Mouse (Mus musculus) ES-E14 (cell line): ENCODE data around the gene Zfp385c. TPM values are rescaled to one million over a fixed set of nuclear protein-coding genes. Genes with fewer than 3 reads are reported as not detected.
A peak's percentile ranks its signal among the peaks of the same experiment; 100 is the strongest.

Experiments used
- DNase-seq: peaks from one replicate; pipeline ENCODE4 v3.0.0-alpha.2; 2013; ENCODE audit warnings: low read depth, low spot score
- H3K27ac ChIP-seq: 2 replicates; pipeline ENCODE4 v1.5.1; 2012; ENCODE audit warnings: low read depth, mild to moderate bottlenecking, low read length, moderate library complexity, mixed read lengths; ENCODE audit not compliant: poor library complexity, insufficient read depth, severe bottlenecking
- H3K36me3 ChIP-seq: 2 replicates; pipeline ENCODE4 v1.6.1; 2012; ENCODE audit warnings: mild to moderate bottlenecking, low read length, moderate library complexity, mixed read lengths; ENCODE audit not compliant: control insufficient read depth, poor library complexity, insufficient read depth, severe bottlenecking
- H3K4me1 ChIP-seq, 2 experiments: fragments of 150-350 bp in 1 of 2; sonication (generic) in 1 of 2; 2 replicates each; pipeline ENCODE4 v1.6.1; 2012; ENCODE audit warnings: low read length in 2 of 2, mild to moderate bottlenecking in 1 of 2, mixed read lengths in 1 of 2; ENCODE audit not compliant: control insufficient read depth in 2 of 2, insufficient read depth in 2 of 2, poor library complexity in 1 of 2
- H3K4me3 ChIP-seq, 2 experiments: fragments of 150-350 bp in 1 of 2; sonication (generic) in 1 of 2; 2 replicates each; pipeline ENCODE4 v1.5.1; 2012; ENCODE audit warnings: low read length in 2 of 2, low read depth in 1 of 2, mild to moderate bottlenecking in 1 of 2, mixed read lengths in 1 of 2; ENCODE audit not compliant: insufficient read depth in 1 of 2, poor library complexity in 1 of 2, severe bottlenecking in 1 of 2
- H3K9ac ChIP-seq: 2 replicates; pipeline ENCODE4 v1.6.1; 2012; ENCODE audit warnings: low read depth, mild to moderate bottlenecking, low read length, mixed read lengths; ENCODE audit not compliant: poor library complexity, insufficient read depth, severe bottlenecking
- H3K9me3 ChIP-seq: fragments of 150-350 bp; sonication (generic); 2 replicates; pipeline ENCODE4 v1.6.1; 2012; ENCODE audit warnings: low read depth, mild to moderate bottlenecking, low read length; ENCODE audit not compliant: control insufficient read depth, insufficient read depth
- CHD2 ChIP-seq: IDR thresholded peaks from 2 replicates; pipeline ENCODE4 v1.6.1; 2014; ENCODE audit warnings: mild to moderate bottlenecking, low read depth, low read length, inconsistent platforms
- HCFC1 ChIP-seq: IDR thresholded peaks from 2 replicates; pipeline ENCODE4 v1.6.1; 2012; ENCODE audit warnings: low read length, inconsistent platforms, borderline replicate concordance; ENCODE audit not compliant: insufficient read depth
- MAFK ChIP-seq: IDR thresholded peaks from 2 replicates; pipeline ENCODE4 v1.6.1; 2014; ENCODE audit warnings: mild to moderate bottlenecking, low read depth, low read length, inconsistent platforms; ENCODE audit not compliant: insufficient read depth
- ZC3H11A ChIP-seq: IDR thresholded peaks from 2 replicates; pipeline ENCODE4 v1.6.1; 2012; ENCODE audit warnings: low read depth, mild to moderate bottlenecking, inconsistent platforms, low read length, borderline replicate concordance
- ZNF384 ChIP-seq: IDR thresholded peaks from 2 replicates; pipeline ENCODE4 v1.6.1; 2012; ENCODE audit warnings: low read depth, low read length, inconsistent platforms
- in situ Hi-C, 2 experiments: fragments of 600-800 bp; cut with MboI; formaldehyde crosslinking; loops; one replicate each; pipeline ENCODE4 v1.15.1; 2025; ENCODE audit warnings: low sequenced_read_pairs in 2 of 2, inconsistent platforms in 1 of 2; ENCODE audit not compliant: unreplicated experiment in 2 of 2
- total RNA-seq: library from RNA; depleted of rRNA; stranded (reverse); fragments of 300-350 nt; gene quantifications from 2 replicates; pipeline ENCODE4 v1.2.3, GENCODE M21; 2012

The Zfp385c gene
- total RNA-seq, 1 experiment = 0.09 TPM

DNA sequence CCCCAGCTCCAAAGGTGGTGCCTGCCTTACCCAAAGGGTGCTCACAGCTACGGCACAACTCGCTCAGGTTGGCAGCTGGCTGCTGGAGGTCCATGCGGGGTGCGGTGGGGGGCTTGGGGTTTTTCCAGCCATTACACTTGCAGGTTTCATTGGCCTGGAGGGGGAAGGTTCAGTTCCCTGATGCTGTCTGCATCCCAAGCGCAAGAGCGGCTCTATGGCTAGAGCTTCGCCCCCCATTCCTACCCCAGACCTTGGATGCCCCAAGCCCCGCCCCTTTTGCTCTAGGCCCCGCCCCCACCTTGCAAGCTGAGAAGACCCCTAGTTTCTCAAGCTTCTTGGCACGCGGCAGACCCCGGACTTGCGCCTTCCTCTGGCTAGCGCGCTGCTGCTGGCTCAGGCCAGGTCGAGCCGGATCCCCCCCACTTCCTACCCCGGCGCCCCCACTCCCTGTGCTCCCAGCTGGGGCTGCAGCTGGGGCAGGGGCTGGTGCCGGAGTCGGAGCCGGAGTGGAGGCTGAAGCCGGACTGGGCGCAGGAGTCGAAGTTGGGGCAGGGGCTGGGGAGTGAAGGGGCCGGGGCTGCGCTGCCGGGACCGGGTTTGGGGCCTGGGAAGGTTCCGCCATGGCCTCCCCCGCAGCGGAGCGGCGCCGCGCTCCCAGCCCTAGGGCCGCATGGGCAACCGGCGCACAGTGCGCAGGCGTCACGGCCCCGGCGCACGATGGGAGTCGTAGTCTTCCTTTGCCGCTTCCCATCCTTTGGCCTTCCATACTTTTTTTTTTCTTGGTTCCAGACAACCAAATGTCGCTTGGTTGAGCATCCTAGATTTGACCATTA is 19.7 kb upstream of the Zfp385c start, which contains the start of gene Kat2a:
Gene Kat2a (minus strand): TSS at position 683 of the 833 bp plus-strand sequence.
- peak; percentile 71 for DNase-seq
- Histone ChIP-seq H3K27ac (peak within 1 kb of the TSS; percentile 84), H3K9ac (peak within 1 kb of the TSS; percentile 90), H3K4me3 (peak within 1 kb of the TSS; percentile 85 to 94), H3K36me3 (peaks cover 46% of the 10 kb centered on the region), H3K4me1 (peaks cover 2 to 12% of the 10 kb centered on the region in 2 experiments; a peak in 3 of 4 replicates), H3K9me3 (no peaks in the 10 kb centered on the region)
- TF ChIP-seq CHD2 (no peak), ZC3H11A (no peak), ZNF384 (peak; percentile 85), HCFC1 (peak; percentile 96), MAFK (no peak)
- in situ Hi-C loops = no loop called here

DNA sequence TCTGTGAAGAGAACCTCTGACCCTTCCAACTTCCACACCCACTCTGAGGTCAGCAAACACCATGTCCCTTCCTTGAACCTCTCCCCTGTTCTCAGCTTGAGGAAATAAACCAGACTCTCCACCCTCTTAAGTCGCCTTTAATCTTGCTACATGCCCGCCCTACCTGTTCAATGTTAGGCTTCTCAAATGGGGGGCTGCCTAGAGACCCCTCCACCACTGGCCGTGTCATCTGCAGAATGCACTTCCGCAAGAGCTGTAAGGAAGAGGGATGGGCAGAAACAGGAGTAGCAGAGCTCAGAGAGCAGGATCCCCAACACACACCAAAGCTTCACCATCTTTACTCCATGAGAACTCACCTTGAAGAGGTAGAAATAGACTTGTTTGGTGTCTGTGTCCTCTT is 18.7 kb upstream of the Zfp385c start:
- TF ChIP-seq MAFK = no peak
- TF ChIP-seq ZNF384 = no peak
- Histone ChIP-seq H3K36me3 (peaks cover 51% of the 10 kb centered on the region), H3K27ac (no peak overlapping the region), H3K4me1 (peaks cover 2 to 12% of the 10 kb centered on the region in 2 experiments; a peak in 3 of 4 replicates), H3K4me3 (no peak overlapping the region), H3K9me3 (no peaks in the 10 kb centered on the region), H3K9ac (peak overlapping the region; percentile 63; the same call in 1 of the 2 replicates)
- no peak for DNase-seq
- in situ Hi-C loops = no loop called here

DNA sequence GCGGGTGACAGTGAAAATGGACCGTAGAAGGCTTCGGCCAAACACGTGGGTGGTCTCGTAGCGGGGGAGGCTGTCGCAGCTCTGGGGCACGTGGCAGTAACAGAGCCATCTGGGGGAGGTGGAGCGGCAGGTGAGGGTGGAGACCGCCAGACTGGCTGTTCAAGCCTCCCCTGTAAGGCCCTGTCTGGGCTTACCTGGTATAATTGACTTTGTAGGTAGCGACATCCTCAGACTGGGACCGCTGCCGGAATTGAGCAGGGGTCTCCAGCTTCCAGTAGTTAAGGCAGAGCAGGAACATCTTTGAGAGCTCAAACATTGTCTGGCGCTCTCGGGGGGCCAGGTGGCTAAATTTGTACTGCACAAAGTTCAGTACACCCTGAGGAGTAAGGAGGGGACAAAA is 18.3 kb upstream of the Zfp385c start:
- peaks cover 2 to 12% of the 10 kb centered on the region in 2 experiments; a peak in 3 of 4 replicates for H3K4me1 ChIP-seq
- no peak overlapping the region for H3K27ac ChIP-seq
- DNase-seq = no peak
- H3K9ac ChIP-seq = no peak overlapping the region
- in situ Hi-C loops = no loop called here
- no peaks in the 10 kb centered on the region for H3K9me3 ChIP-seq
- peaks cover 52% of the 10 kb centered on the region for H3K36me3 ChIP-seq
- no peak for TF ChIP-seq ZNF384
- no peak for TF ChIP-seq ZC3H11A
- TF ChIP-seq HCFC1 = no peak
- TF ChIP-seq MAFK = no peak
- TF ChIP-seq CHD2 = no peak
- no peak overlapping the region for H3K4me3 ChIP-seq

DNA sequence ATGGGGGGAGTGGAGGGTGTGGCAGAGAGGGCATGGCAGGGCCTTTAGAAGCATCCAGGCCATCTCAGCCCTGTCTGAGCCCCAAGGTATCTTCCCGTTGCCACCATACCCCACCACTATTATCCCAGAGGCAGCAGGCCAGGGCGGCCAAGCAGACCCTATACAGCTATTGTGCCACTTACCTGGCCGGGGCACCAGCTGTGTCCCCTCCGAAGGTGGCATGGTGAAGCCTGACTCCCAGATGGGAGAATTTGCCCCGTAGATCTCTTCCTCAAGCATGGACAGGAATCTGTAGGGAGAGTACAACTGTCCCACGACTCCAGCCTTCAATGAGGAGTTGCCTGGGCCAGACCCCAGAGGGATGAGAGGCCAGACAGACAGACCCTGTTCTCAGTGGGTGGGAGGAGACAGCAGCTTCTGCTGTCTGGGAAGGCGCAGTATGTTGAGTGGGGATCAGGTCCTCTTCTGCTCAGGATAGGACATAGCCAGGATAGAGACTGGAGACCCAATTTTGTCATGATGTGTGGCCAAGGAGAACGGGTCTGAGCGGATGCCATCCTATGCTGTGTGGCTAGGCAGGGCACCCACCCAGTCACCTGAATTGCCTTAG is 17.1 kb upstream of the Zfp385c start:
- no peak overlapping the region for H3K4me3 ChIP-seq
- peaks cover under 1 to 12% of the 10 kb centered on the region in 2 experiments; a peak in 3 of 4 replicates for H3K4me1 ChIP-seq
- no peak overlapping the region for H3K27ac ChIP-seq
- no peak for DNase-seq
- no peaks in the 10 kb centered on the region for H3K9me3 ChIP-seq
- H3K36me3 ChIP-seq = peaks cover 58% of the 10 kb centered on the region
- in situ Hi-C loops = no loop called here
- H3K9ac ChIP-seq = no peak overlapping the region
- no peak for TF ChIP-seq MAFK
- TF ChIP-seq HCFC1 = no peak
- no peak for TF ChIP-seq ZC3H11A
- no peak for TF ChIP-seq ZNF384
